Mouse (Mus musculus) lung, postnatal 0 days (tissue): ENCODE results near the gene Grb7. TPM values are rescaled to one million over a fixed set of nuclear protein-coding genes. Genes with fewer than 3 reads are reported as not detected.

Source experiments
- ATAC-seq: fragments of 200-750 bp; cut with Nextera tagmentation; 2 replicates; pipeline ENCODE4 v1.8.0; 2017; ENCODE audit warnings: moderate library complexity
- DNase-seq: peaks from one replicate; pipeline ENCODE4 v3.0.0-alpha.2; 2016; ENCODE audit warnings: low spot score
- H3K27ac ChIP-seq: fragments of 300-500 bp; sonication (generic); 2 replicates; pipeline ENCODE4 v1.5.1; 2014; ENCODE audit warnings: antibody characterized with exemption, mild to moderate bottlenecking, low read length, mixed read lengths
- H3K27me3 ChIP-seq: fragments of 300-500 bp; sonication (generic); replicated peaks from 2 replicates; pipeline ENCODE4 v1.6.1; 2014; ENCODE audit warnings: low read length, mixed read lengths; ENCODE audit not compliant: insufficient read depth
- H3K36me3 ChIP-seq: fragments of 300-500 bp; sonication (generic); 2 replicates; pipeline ENCODE4 v1.6.1; 2014; ENCODE audit warnings: low read length, mixed read lengths; ENCODE audit not compliant: insufficient read depth
- H3K4me1 ChIP-seq: fragments of 300-500 bp; sonication (generic); 2 replicates; pipeline ENCODE4 v1.6.1; 2014; ENCODE audit warnings: antibody characterized with exemption, low read depth, low read length, mixed read lengths; ENCODE audit not compliant: insufficient read depth
- H3K4me2 ChIP-seq: fragments of 300-500 bp; sonication (generic); replicated peaks from 2 replicates; pipeline ENCODE4 v1.6.1; 2014; ENCODE audit warnings: low read depth, mild to moderate bottlenecking, low read length, moderate library complexity, mixed read lengths
- H3K4me3 ChIP-seq: fragments of 300-500 bp; sonication (generic); 2 replicates; pipeline ENCODE4 v1.5.1; 2014; ENCODE audit warnings: low read depth, low read length
- H3K9ac ChIP-seq: fragments of 300-500 bp; sonication (generic); replicated peaks from 2 replicates; pipeline ENCODE4 v1.6.1; 2014; ENCODE audit warnings: low read depth, mild to moderate bottlenecking
- H3K9me3 ChIP-seq: fragments of 300-500 bp; sonication (generic); 2 replicates; pipeline ENCODE4 v1.6.1; 2016; ENCODE audit warnings: low read length, mixed read lengths
- CTCF ChIP-seq: IDR thresholded peaks from 2 replicates; pipeline ENCODE4 v1.5.1; 2016; ENCODE audit warnings: antibody characterized with exemption, mild to moderate bottlenecking
- EP300 ChIP-seq: IDR thresholded peaks from 2 replicates; pipeline ENCODE4 v1.6.1; 2016; ENCODE audit warnings: antibody characterized with exemption, mild to moderate bottlenecking, control low read depth
- WGBS: fragments of 180-500 bp; shearing (Covaris S2); extraction: QIAGEN DNeasy Blood & Tissue Kit; methylation state at CpG from one replicate; pipeline ENCODE4 v1.1.7; 2014; 5-methylcytosine and 5-hydroxymethylcytosine counted together
- polyA plus RNA-seq: library from polyadenylated mRNA; unstranded; fragments of >200 nt; fragmentation: Nextera tagmentation; extraction: Ambion mirVana; gene quantifications from 2 replicates; pipeline ENCODE4 v1.2.1, GENCODE M21; 2015

Gene Grb7
- polyA plus RNA-seq, 1 experiment from 2014 or later, result 33.1 TPM

GRCm38 (mm10) chr11:98456945-98457344 is 10.8 kb downstream of the Grb7 start:
- 18% methylated on average over 9 of the region's 9 CpGs for WGBS
- ATAC-seq (peak; percentile 11), DNase-seq (no peak)
- H3K9me3 ChIP-seq, result no peaks in the 10 kb centered on the region
- TF ChIP-seq EP300 (no peak), CTCF (no peak)
- no peak overlapping the region for H3K9ac ChIP-seq
- peak overlapping the region; percentile 54; the same call in 1 of the 2 replicates for H3K4me3 ChIP-seq
- no peaks in the 10 kb centered on the region for H3K36me3 ChIP-seq
- H3K27me3 ChIP-seq, result 0 out of 2 replicates have a peak, but pooled peaks cover 6% of the 10 kb centered on the region
- H3K27ac ChIP-seq, result no peak overlapping the region
- peak overlapping the region; percentile 88 for H3K4me2 ChIP-seq
- H3K4me1 ChIP-seq, result peaks cover 6% of the 10 kb centered on the region

GRCm38 (mm10) chr11:98457367-98458120 is 11.3 kb downstream of the Grb7 start:
- Histone ChIP-seq H3K4me1 (peaks cover 6% of the 10 kb centered on the region), H3K27ac (no peak overlapping the region), H3K4me2 (peak overlapping the region; percentile 88), H3K9me3 (no peaks in the 10 kb centered on the region), H3K9ac (0 out of 2 replicates have a peak overlapping the region, but pooled peaks have one; percentile 12), H3K27me3 (0 out of 2 replicates have a peak, but pooled peaks cover 6% of the 10 kb centered on the region), H3K36me3 (no peaks in the 10 kb centered on the region), H3K4me3 (peak overlapping the region; percentile 54)
- TF ChIP-seq CTCF (peak; percentile 61), EP300 (no peak)
- WGBS, result 2% methylated on average over 33 of the region's 64 CpGs
- ATAC-seq, result peak; percentile 86
- peak; percentile 83 for DNase-seq

GRCm38 (mm10) chr11:98458121-98458990 is 12.2 kb downstream of the Grb7 start:
- WGBS, result 3% methylated on average over 15 of the region's 30 CpGs
- Histone ChIP-seq H3K27ac (no peak overlapping the region), H3K36me3 (no peaks in the 10 kb centered on the region), H3K4me2 (peak overlapping the region; percentile 88), H3K4me3 (peak overlapping the region; percentile 54), H3K4me1 (peaks cover 6% of the 10 kb centered on the region), H3K27me3 (0 out of 2 replicates have a peak, but pooled peaks cover 6% of the 10 kb centered on the region), H3K9me3 (no peaks in the 10 kb centered on the region), H3K9ac (0 out of 2 replicates have a peak overlapping the region, but pooled peaks have one; percentile 12)
- DNase-seq (no peak), ATAC-seq (peak; percentile 11)
- TF ChIP-seq EP300 (no peak), CTCF (no peak)

- TF ChIP-seq EP300, result no peak
- TF ChIP-seq CTCF, result no peak
- WGBS, result 21% methylated on average over 11 of the region's 11 CpGs
Measured at GRCm38 (mm10) chr11:98459071-98459741, 13.0 kb downstream of the Grb7 start.

GRCm38 (mm10) chr11:98459860-98460259 is 13.7 kb downstream of the Grb7 start:
- 75% methylated on average over 9 of the region's 9 CpGs for WGBS
- H3K9ac ChIP-seq, result no peak overlapping the region
- ATAC-seq, result no peak
- H3K27me3 ChIP-seq, result 0 out of 2 replicates have a peak, but pooled peaks cover 6% of the 10 kb centered on the region
- no peaks in the 10 kb centered on the region for H3K9me3 ChIP-seq
- DNase-seq, result no peak
- TF ChIP-seq CTCF, result no peak
- no peak for TF ChIP-seq EP300
- H3K4me2 ChIP-seq, result no peak overlapping the region
- H3K4me3 ChIP-seq, result no peak overlapping the region
- no peaks in the 10 kb centered on the region for H3K36me3 ChIP-seq
- peaks cover 6% of the 10 kb centered on the region for H3K4me1 ChIP-seq
- H3K27ac ChIP-seq, result no peak overlapping the region

More at GRCm38 (mm10) chr11:98459071-98459741, 13.0 kb downstream of the Grb7 start:
- H3K9me3 ChIP-seq, result no peaks in the 10 kb centered on the region
- no peaks in the 10 kb centered on the region for H3K36me3 ChIP-seq
- H3K27me3 ChIP-seq, result 0 out of 2 replicates have a peak, but pooled peaks cover 6% of the 10 kb centered on the region
- ATAC-seq, result no peak
- no peak overlapping the region for H3K27ac ChIP-seq
- DNase-seq, result no peak
- H3K4me1 ChIP-seq, result peaks cover 6% of the 10 kb centered on the region
- no peak overlapping the region for H3K4me2 ChIP-seq
- H3K4me3 ChIP-seq, result no peak overlapping the region
- no peak overlapping the region for H3K9ac ChIP-seq
